Mouse (Mus musculus) neural tube, embryonic 13.5 days (tissue): Measurements from ENCODE around the gene Inha. TPM values are rescaled to one million over a fixed set of nuclear protein-coding genes. Genes with fewer than 3 reads are reported as not detected.
A peak's percentile ranks its signal among the peaks of the same experiment; 100 is the strongest.

ENCODE experiments used
- ATAC-seq: fragments of 200-750 bp; cut with Nextera tagmentation; 2 replicates; pipeline ENCODE4 v1.8.0; 2017; ENCODE audit warnings: low read depth, mild to moderate bottlenecking, moderate TSS enrichment, moderate library complexity
- H3K27ac ChIP-seq: fragments of 300-500 bp; sonication (generic); replicated peaks from 2 replicates; pipeline ENCODE4 v1.5.1; 2015; ENCODE audit warnings: moderate library complexity, mild to moderate bottlenecking, inconsistent platforms
- H3K27me3 ChIP-seq: fragments of 300-500 bp; sonication (generic); 2 replicates; pipeline ENCODE4 v1.6.1; 2015; ENCODE audit warnings: mild to moderate bottlenecking, inconsistent platforms
- H3K36me3 ChIP-seq: fragments of 300-500 bp; sonication (generic); 2 replicates; pipeline ENCODE4 v1.6.1; 2015; ENCODE audit warnings: mild to moderate bottlenecking, inconsistent platforms
- H3K4me1 ChIP-seq: fragments of 300-500 bp; sonication (generic); replicated peaks from 2 replicates; pipeline ENCODE4 v1.6.1; 2015; ENCODE audit warnings: inconsistent platforms
- H3K4me2 ChIP-seq: fragments of 300-500 bp; sonication (generic); 2 replicates; pipeline ENCODE4 v1.6.1; 2015; ENCODE audit warnings: inconsistent platforms, mild to moderate bottlenecking, moderate library complexity
- H3K4me3 ChIP-seq: fragments of 300-500 bp; sonication (generic); 2 replicates; pipeline ENCODE4 v1.5.1; 2015; ENCODE audit warnings: mild to moderate bottlenecking, inconsistent platforms
- H3K9ac ChIP-seq: fragments of 300-500 bp; sonication (generic); 2 replicates; pipeline ENCODE4 v1.6.1; 2015; ENCODE audit warnings: moderate library complexity, mild to moderate bottlenecking, inconsistent platforms
- H3K9me3 ChIP-seq: fragments of 300-500 bp; sonication (generic); 2 replicates; pipeline ENCODE4 v1.6.1; 2016; ENCODE audit warnings: inconsistent platforms
- WGBS: fragments of 180-500 bp; shearing (Covaris S2); methylation state at CpG from one replicate; pipeline ENCODE4 v1.1.7; 2015; 5-methylcytosine and 5-hydroxymethylcytosine counted together
- polyA plus RNA-seq: library from polyadenylated mRNA; unstranded; fragments of >200 nt; fragmentation: Nextera tagmentation; extraction: Ambion mirVana; gene quantifications from 2 replicates; pipeline ENCODE4 v1.2.1, GENCODE M21; 2015

The Inha gene
- polyA plus RNA-seq, 1 experiment from 2014 or later: 13.3 TPM

DNA sequence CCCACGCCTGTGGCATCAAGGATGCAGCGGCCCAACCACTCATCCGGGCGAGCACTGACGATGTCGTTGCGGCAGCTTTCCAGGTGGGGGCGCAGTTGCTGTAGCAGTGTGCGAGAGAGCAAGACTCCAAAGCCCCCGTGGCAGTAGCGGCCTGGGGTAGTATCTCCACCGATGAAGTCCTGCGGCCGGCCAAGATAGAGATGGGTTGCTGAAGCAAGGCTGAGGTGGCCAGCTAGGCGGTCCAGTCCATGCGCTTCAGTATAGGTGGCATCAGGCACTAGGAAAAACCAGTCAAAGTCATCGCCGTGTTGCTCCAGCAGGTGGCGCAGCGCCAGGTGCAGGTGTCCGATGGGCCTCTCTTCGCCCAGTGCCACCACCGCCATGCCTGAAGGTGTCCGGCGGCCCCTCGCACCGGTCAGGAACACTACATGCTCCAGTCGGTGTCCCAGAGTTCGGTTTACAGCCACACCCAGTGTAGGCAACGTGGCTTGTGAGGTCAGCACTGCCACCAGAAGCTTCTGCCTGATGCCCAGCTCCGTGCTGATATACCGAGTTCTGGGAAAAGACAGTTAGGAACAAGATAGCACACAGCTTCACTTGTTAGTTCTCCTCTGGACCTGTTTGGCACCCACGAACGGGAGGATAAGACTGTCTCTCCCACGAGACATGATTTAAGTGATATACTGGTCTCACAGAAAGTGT, 29.5 kb upstream of the Inha start:
- peaks cover 56% of the 10 kb centered on the region for H3K4me1 ChIP-seq
- 12% methylated on average over 35 of the region's 35 CpGs for WGBS
- no peaks in the 10 kb centered on the region for H3K9me3 ChIP-seq
- H3K4me3 ChIP-seq: peak overlapping the region; percentile 93
- ATAC-seq: peak; percentile 0; the same call in 1 of the 2 replicates
- peaks cover 14% of the 10 kb centered on the region for H3K27me3 ChIP-seq
- peak overlapping the region; percentile 92; the same call in 1 of the 2 replicates for H3K9ac ChIP-seq
- peaks cover 50% of the 10 kb centered on the region for H3K36me3 ChIP-seq
- peak overlapping the region; percentile 80 for H3K4me2 ChIP-seq
- no peak overlapping the region for H3K27ac ChIP-seq

DNA sequence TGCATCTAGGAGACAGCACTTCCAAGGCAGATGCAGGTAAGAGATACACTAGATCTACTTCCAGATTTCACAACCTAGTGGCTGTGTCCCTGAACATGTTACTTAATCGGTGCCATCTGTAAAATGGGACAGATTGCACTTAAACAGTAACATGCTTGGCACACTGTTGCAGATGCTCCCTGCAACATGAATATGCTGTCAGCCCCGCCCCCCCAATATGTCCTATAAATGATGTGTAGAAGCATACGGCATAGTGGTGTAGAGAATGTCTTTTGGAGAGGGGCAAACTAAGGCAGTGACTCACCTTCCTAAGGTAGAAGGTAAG, 28.9 kb upstream of the Inha start:
- 54% methylated on average over 3 of the region's 3 CpGs for WGBS
- H3K9ac ChIP-seq: peak overlapping the region; percentile 92
- peaks cover 50% of the 10 kb centered on the region for H3K36me3 ChIP-seq
- H3K4me3 ChIP-seq: peak overlapping the region; percentile 93
- H3K27ac ChIP-seq: no peak overlapping the region
- peaks cover 61% of the 10 kb centered on the region for H3K4me1 ChIP-seq
- peak overlapping the region; percentile 80 for H3K4me2 ChIP-seq
- no peaks in the 10 kb centered on the region for H3K9me3 ChIP-seq
- no peak for ATAC-seq
- peaks cover 19% of the 10 kb centered on the region for H3K27me3 ChIP-seq

DNA sequence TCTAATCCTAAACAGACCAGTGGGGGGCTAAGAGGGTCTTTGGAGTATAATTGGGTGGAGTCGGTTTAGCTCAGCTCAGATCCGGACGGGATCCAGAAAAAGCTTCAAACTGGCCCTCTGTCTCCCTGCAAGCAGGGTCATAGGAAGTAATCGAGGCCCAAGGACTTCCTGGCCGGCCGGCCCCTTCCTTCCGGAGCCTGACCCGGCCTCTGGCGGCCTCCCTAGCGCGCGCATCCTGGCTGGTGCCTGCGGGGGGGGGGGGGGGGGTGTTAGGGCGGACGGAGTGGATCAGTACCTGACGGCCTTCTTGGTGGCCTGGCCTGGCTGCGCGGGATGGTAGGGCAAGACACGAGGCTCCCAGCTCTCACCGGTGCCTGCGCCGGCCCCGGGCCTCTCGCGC, 28.4 kb upstream of the Inha start:
- H3K27me3 ChIP-seq: peaks cover 25% of the 10 kb centered on the region
- H3K9me3 ChIP-seq: no peaks in the 10 kb centered on the region
- peaks cover 50% of the 10 kb centered on the region for H3K36me3 ChIP-seq
- H3K9ac ChIP-seq: peak overlapping the region; percentile 92
- WGBS: 0% methylated on average over 11 of the region's 25 CpGs
- peak overlapping the region; percentile 93 for H3K4me3 ChIP-seq
- H3K27ac ChIP-seq: peak overlapping the region; percentile 86
- H3K4me2 ChIP-seq: peak overlapping the region; percentile 80
- no peak for ATAC-seq
- peaks cover 60% of the 10 kb centered on the region for H3K4me1 ChIP-seq

DNA sequence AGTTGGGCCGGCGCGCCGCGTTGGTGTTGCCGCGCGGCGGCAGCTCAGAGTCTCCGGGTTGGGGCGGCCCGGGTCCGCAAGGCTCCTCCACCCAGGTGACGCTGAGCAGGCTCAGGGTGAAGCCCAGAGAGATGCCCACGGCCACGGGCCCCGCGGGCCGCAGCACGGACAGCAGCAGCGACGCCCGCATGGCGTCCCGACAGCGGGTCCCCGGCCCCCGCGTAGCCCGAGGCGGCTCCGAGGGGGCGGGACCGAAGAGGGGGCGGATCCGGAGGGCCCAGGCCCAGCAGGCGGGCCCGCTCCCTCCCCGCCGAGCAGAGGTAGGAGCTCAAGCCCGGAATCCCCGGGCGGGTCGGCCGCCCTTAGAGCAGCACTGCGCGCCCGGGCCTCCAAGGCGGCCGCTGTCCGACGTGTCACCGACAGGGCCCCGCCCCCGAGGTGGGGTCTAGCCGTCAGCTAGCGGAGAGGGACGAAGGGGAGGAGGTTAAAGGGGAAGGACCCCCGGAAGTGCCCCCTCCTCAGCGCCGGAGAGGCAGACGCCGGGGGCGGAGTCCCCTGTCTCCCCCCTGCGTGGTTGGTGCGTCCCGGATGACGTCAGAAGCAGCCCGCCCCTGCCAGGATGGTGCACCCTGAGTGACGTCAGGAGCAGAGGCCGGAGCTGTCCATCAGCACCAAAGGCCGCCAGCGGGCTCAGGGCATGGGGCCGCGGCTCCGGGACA, 27.8 kb upstream of the Inha start, which contains the start of the genes Chpf and Tmem198:
TSS of gene Chpf (minus strand) at position 392 of the 719 bp plus-strand sequence.
TSS of gene Tmem198 (plus strand) at position 617 of the 719 bp plus-strand sequence.
- Histone ChIP-seq H3K4me1 (peaks cover 58% of the 10 kb centered on the region), H3K36me3 (peaks cover 48% of the 10 kb centered on the region), H3K4me3 (peak within 1 kb of the TSS; percentile 93), H3K27me3 (peaks cover 30% of the 10 kb centered on the region), H3K9me3 (no peaks in the 10 kb centered on the region), H3K27ac (peak within 1 kb of the TSS; percentile 86), H3K9ac (peak within 1 kb of the TSS; percentile 92), H3K4me2 (peak within 1 kb of the TSS; percentile 80)
- WGBS: under 1% methylated on average over 60 of the region's 76 CpGs
- peak; percentile 89 for ATAC-seq

DNA sequence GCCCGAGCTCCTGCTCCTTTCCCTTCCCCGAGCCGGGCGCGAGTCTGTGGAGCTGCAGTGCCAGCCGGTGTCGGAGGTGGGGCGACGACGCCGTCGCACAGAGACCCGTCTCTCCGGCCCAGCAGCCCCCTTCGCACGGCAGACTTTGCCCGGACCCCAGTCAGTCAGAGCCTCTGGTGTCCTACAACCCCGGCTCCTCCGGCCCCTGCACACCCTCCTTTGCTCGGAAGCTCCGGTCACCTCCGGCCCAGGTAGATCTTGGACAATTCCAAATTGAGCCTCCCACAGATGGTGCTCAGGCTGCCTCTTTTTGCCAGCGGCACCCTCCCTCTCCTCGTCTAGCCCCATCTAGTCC, 27.3 kb upstream of the Inha start:
- 2% methylated on average over 24 of the region's 24 CpGs for WGBS

DNA sequence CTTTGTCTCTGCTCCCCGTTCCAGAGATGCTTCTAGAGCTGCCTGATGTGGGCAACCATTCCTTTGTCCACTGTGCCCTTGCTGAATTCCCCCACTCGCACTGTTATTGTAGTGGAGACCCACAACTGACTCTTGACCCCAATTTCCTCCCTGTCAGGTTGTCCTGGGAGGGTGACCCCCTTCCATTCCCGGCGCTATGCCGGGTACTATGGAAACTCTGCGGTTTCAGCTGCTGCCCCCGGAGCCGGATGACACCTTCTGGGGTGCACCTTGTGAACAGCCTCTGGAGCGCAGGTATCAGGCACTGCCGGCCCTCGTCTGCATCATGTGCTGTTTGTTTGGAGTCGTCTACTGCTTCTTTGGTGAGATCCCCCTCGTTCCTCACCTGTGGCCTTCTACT, 26.8 kb upstream of the Inha start:
- peak overlapping the region; percentile 92 for H3K9ac ChIP-seq
- 19% methylated on average over 13 of the region's 13 CpGs for WGBS
- H3K4me1 ChIP-seq: peaks cover 52% of the 10 kb centered on the region
- H3K4me3 ChIP-seq: peak overlapping the region; percentile 93
- no peaks in the 10 kb centered on the region for H3K9me3 ChIP-seq
- no peak for ATAC-seq
- peak overlapping the region; percentile 86 for H3K27ac ChIP-seq
- H3K36me3 ChIP-seq: peaks cover 48% of the 10 kb centered on the region
- peak overlapping the region; percentile 80 for H3K4me2 ChIP-seq
- H3K27me3 ChIP-seq: peaks cover 40% of the 10 kb centered on the region

More for the DNA sequence above, 27.3 kb upstream of the Inha start:
- Histone ChIP-seq H3K9ac (peak overlapping the region; percentile 92), H3K27ac (peak overlapping the region; percentile 86), H3K36me3 (peaks cover 48% of the 10 kb centered on the region), H3K4me3 (peak overlapping the region; percentile 93), H3K4me1 (peaks cover 53% of the 10 kb centered on the region), H3K9me3 (no peaks in the 10 kb centered on the region), H3K27me3 (peaks cover 36% of the 10 kb centered on the region), H3K4me2 (peak overlapping the region; percentile 80)
- ATAC-seq: no peak

DNA sequence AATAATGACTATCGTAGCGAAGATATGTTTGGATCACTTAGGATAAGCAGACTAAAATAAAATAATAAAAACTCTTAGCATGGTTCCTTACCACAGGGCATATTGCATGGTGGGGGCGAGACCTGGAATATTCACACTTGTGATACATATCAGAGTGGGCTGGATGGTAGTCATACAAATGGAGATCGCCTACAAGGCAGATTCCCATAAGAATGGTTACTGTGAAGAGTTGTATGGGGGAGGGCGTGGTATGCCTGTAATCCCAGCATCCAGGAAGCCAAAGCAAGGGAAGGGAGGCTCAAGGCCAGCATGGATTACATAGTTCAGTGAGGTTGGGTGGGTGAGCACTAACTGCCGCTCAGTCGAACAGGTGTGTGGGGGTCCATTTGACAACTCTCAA, 26.1 kb upstream of the Inha start:
- no peak for ATAC-seq
- Histone ChIP-seq H3K4me1 (peaks cover 52% of the 10 kb centered on the region), H3K9me3 (no peaks in the 10 kb centered on the region), H3K36me3 (peaks cover 48% of the 10 kb centered on the region), H3K27me3 (peaks cover 47% of the 10 kb centered on the region), H3K4me2 (peak overlapping the region; percentile 80), H3K4me3 (peak overlapping the region; percentile 93), H3K27ac (no peak overlapping the region), H3K9ac (peak overlapping the region; percentile 92)
- 83% methylated on average over 7 of the region's 7 CpGs for WGBS

DNA sequence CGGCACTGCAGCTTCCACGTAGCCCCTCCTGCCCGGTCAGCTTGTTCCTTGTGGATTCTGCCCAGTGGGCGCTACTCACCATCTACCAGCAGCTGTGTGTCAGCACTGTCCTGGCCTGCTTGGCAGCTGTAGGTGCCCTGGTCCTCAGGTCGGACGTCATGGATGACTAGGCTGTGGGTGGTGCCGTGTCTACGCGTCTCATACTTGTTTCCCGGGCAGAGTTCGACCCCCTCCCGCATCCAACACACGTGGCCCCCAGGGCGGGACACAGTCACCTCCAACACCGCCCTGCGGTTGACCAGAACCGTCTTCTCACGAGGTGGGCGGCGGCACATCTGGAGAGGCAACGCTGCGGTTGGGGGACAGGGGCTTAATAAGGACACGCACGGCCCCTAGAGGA, 20.3 kb upstream of the Inha start:
- peaks cover 57% of the 10 kb centered on the region for H3K36me3 ChIP-seq
- H3K9ac ChIP-seq: no peak overlapping the region
- H3K4me3 ChIP-seq: peak overlapping the region; percentile 45; the same call in 1 of the 2 replicates
- no peaks in the 10 kb centered on the region for H3K9me3 ChIP-seq
- peaks cover 31% of the 10 kb centered on the region for H3K4me1 ChIP-seq
- no peak overlapping the region for H3K27ac ChIP-seq
- H3K4me2 ChIP-seq: peak overlapping the region; percentile 82
- WGBS: 6% methylated on average over 24 of the region's 24 CpGs
- 0 out of 2 replicates have a peak, but pooled peaks have one; percentile 2 for ATAC-seq
- H3K27me3 ChIP-seq: peaks cover 88% of the 10 kb centered on the region

DNA sequence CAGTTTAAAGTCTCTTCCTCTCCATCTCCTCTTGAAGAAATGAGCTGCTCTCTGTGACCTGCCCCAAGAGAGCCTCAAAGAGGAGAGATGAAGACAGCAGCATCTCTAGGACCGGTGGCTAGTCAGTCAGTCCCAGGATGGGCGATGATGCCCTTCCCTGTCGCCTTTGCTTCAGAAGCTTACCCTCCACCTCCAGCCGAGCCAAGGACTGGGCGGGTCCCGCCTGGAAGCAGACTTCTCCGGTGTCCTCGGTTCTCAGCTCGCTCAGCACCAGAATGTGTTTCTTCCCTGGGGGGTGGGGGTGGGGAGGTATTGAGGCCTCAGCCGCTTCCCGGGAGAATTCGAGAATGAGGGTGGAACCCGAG, 19.9 kb upstream of the Inha start:
- Histone ChIP-seq H3K9ac (peak overlapping the region; percentile 62; the same call in 1 of the 2 replicates), H3K9me3 (no peaks in the 10 kb centered on the region), H3K4me3 (peak overlapping the region; percentile 45), H3K27ac (no peak overlapping the region), H3K4me1 (peaks cover 30% of the 10 kb centered on the region), H3K4me2 (peak overlapping the region; percentile 82), H3K27me3 (peaks cover 91% of the 10 kb centered on the region), H3K36me3 (peaks cover 57% of the 10 kb centered on the region)
- ATAC-seq: no peak; the same call in 1 of the 2 replicates
- WGBS: under 1% methylated on average over 13 of the region's 13 CpGs

DNA sequence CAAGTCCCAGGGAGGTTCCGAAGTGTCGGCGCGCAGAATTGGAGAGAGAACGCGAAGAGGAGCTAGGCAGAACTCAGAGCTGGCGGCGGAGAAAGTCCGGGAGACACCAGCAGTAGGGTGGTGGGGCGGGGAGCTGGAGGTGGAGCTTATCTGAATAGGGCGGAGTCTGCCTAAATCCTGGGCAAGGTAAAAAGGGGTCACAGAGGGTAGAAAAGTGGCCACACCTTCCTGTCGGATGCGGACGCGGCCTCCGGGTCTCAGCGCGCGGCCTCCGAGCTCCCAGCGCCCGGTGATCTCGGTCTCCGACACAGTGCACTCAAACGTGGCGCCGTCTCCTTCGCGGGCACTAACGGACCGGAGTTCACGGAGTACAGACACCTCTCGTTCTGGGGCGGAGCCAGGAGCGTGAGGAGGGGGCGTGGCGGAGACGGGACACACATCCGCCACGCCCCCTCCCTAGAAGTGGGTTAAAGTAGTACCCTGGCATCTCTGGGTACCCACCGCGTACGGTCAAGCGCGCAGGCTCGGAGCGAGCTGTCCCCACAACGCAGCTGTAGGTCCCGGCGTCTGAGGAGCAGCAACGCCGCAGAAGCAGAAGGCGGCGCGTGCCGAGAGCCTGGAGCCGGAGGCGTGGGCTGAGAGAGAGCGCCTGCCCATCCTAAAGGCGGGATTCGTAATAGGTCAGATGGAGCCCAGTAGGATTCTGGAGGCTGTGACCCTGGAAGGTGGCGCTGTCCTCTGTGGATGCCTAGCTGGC, 19.3 kb upstream of the Inha start:
- Histone ChIP-seq H3K4me3 (peak overlapping the region; percentile 45), H3K4me1 (peaks cover 27% of the 10 kb centered on the region), H3K9me3 (no peaks in the 10 kb centered on the region), H3K27me3 (peaks cover 91% of the 10 kb centered on the region), H3K36me3 (peaks cover 55% of the 10 kb centered on the region), H3K9ac (peak overlapping the region; percentile 62), H3K27ac (no peak overlapping the region), H3K4me2 (peak overlapping the region; percentile 82)
- WGBS: under 1% methylated on average over 62 of the region's 62 CpGs
- ATAC-seq: peak; percentile 66

DNA sequence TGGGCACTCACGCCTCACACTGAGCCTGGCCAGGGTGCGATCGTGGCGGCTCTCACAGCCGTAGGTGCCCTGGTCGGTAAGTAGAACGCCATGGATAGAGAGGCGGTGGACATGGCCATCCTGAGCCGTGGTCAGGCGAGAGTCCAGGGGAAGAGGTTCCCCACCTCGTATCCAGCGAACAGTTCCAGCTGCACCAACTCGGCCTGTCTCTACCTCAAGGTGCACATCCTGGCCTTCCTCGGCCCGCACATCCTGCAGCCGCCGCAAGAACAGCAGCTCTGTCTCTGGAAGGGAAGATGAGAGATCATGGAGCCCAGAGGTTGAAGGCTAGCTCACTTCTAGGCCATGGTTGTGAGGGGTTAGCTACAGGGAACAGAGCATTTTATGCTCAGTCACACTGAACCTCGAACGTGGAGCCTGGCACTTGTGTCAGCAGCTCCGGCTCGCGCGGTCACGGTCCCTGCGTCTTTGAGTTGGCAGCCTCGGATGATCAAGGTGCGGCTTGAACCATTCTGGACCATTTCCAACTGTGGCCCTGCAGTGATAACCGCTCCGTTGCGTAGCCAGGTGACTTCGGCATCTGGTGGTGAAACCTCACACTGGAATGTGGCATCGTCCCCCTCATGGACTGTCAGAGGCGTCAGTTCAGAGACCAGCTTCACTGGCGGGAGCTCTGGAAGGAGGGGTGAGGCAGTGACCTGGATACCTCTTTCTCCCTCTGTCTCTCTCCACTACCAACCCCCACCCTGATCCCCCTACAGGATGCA, 15.9 kb upstream of the Inha start:
- no peak overlapping the region for H3K27ac ChIP-seq
- peaks cover 68% of the 10 kb centered on the region for H3K27me3 ChIP-seq
- H3K4me1 ChIP-seq: peaks cover 28% of the 10 kb centered on the region
- H3K36me3 ChIP-seq: peaks cover 23% of the 10 kb centered on the region
- no peak overlapping the region for H3K4me3 ChIP-seq
- no peak overlapping the region for H3K4me2 ChIP-seq
- 87% methylated on average over 34 of the region's 34 CpGs for WGBS
- H3K9me3 ChIP-seq: no peaks in the 10 kb centered on the region
- ATAC-seq: no peak
- no peak overlapping the region for H3K9ac ChIP-seq
